Mouse (Mus musculus): ENCODE measurements around the gene Astl. TPM values are rescaled to one million over a fixed set of nuclear protein-coding genes. Genes with fewer than 3 reads are reported as not detected.
A peak's percentile ranks its signal among the peaks of the same experiment; 100 is the strongest.
"Not testable (repeated sequence)": the region's sequence is repeated elsewhere in the genome, so short reads cannot be mapped to it uniquely, and the experiment has no call there.

Astl gene
- not detected in 2 replicates for polyA plus RNA-seq (2015; fragmentation: Nextera tagmentation; extraction: Ambion mirVana)

GRCm38 (mm10) chr2:127338416-127338815 is at the start of gene Astl:
Astl (plus strand) TSS chr2:127338639.
- peak within 1 kb of the TSS; percentile 85 for H3K4me2 ChIP-seq
- H3K27me3 ChIP-seq = peaks cover 57% of the 10 kb centered on the region

GRCm38 (mm10) chr2:127292250-127292649 is 46.2 kb upstream of the Astl start:
- no peak overlapping the region for H3K27ac ChIP-seq (replicated peaks)
- peaks cover 84% of the 10 kb centered on the region for H3K36me3 ChIP-seq
- no peak overlapping the region for H3K4me3 ChIP-seq
- WGBS = 89% methylated on average over 4 of the region's 4 CpGs
- H3K4me1 ChIP-seq (replicated peaks) = no peaks in the 10 kb centered on the region
- no peaks in the 10 kb centered on the region for H3K9me3 ChIP-seq
- H3K4me2 ChIP-seq = no peak overlapping the region
- H3K9ac ChIP-seq = no peak overlapping the region
- no peak for ATAC-seq (ENCODE audit: low read depth)
- no peaks in the 10 kb centered on the region for H3K27me3 ChIP-seq

More at GRCm38 (mm10) chr2:127338416-127338815, at the start of gene Astl:
- H3K27ac ChIP-seq (replicated peaks) = no peak within 1 kb of the TSS
- WGBS = 91% methylated on average over 4 of the region's 4 CpGs
- no peak within 1 kb of the TSS for H3K9ac ChIP-seq
- peak within 1 kb of the TSS; percentile 54 for H3K4me3 ChIP-seq
- no peak for ATAC-seq (ENCODE audit: low read depth)
- no peaks in the 10 kb centered on the region for H3K9me3 ChIP-seq
- H3K36me3 ChIP-seq = no peaks in the 10 kb centered on the region
- H3K4me1 ChIP-seq (replicated peaks) = peaks cover 12% of the 10 kb centered on the region

- no peak overlapping the region for H3K4me2 ChIP-seq
- H3K9me3 ChIP-seq = no peaks in the 10 kb centered on the region
- no peak overlapping the region for H3K4me3 ChIP-seq
- H3K36me3 ChIP-seq = peaks cover 94% of the 10 kb centered on the region
- H3K27ac ChIP-seq (replicated peaks) = no peak overlapping the region
- ATAC-seq (ENCODE audit: low read depth) = no peak
- H3K4me1 ChIP-seq (replicated peaks) = no peaks in the 10 kb centered on the region
- no peaks in the 10 kb centered on the region for H3K27me3 ChIP-seq
- 92% methylated on average over 7 of the region's 7 CpGs for WGBS
- H3K9ac ChIP-seq = no peak overlapping the region
Observed at GRCm38 (mm10) chr2:127297001-127297805, 41.2 kb upstream of the Astl start.

GRCm38 (mm10) chr2:127298056-127298455 is 40.4 kb upstream of the Astl start:
- Histone ChIP-seq H3K36me3 (peaks cover 87% of the 10 kb centered on the region), H3K4me3 (no peak overlapping the region), H3K9ac (no peak overlapping the region), H3K4me2 (no peak overlapping the region), H3K27me3 (no peaks in the 10 kb centered on the region), H3K4me1 (replicated peaks) (no peaks in the 10 kb centered on the region), H3K9me3 (no peaks in the 10 kb centered on the region), H3K27ac (replicated peaks) (no peak overlapping the region)
- 98% methylated on average over 1 of the region's 1 CpGs for WGBS
- no peak for ATAC-seq (ENCODE audit: low read depth)

- Histone ChIP-seq H3K27me3 (no peaks in the 10 kb centered on the region), H3K4me2 (no peak overlapping the region), H3K4me3 (no peak overlapping the region), H3K36me3 (peaks cover 65% of the 10 kb centered on the region), H3K9me3 (no peaks in the 10 kb centered on the region), H3K4me1 (replicated peaks) (no peaks in the 10 kb centered on the region), H3K9ac (no peak overlapping the region), H3K27ac (replicated peaks) (no peak overlapping the region)
- WGBS = 88% methylated on average over 3 of the region's 3 CpGs
- ATAC-seq (ENCODE audit: low read depth) = no peak
Observed at GRCm38 (mm10) chr2:127300701-127301100, 37.7 kb upstream of the Astl start.

- ATAC-seq (ENCODE audit: low read depth) = no peak
- no peaks in the 10 kb centered on the region for H3K9me3 ChIP-seq
- no peak overlapping the region for H3K4me3 ChIP-seq
- H3K4me2 ChIP-seq = no peak overlapping the region
- H3K27me3 ChIP-seq = no peaks in the 10 kb centered on the region
- H3K36me3 ChIP-seq = peaks cover 53% of the 10 kb centered on the region
- H3K27ac ChIP-seq (replicated peaks) = no peak overlapping the region
- 93% methylated on average over 3 of the region's 3 CpGs for WGBS
- H3K9ac ChIP-seq = no peak overlapping the region
- no peaks in the 10 kb centered on the region for H3K4me1 ChIP-seq (replicated peaks)
Observed at GRCm38 (mm10) chr2:127301883-127302282, 36.6 kb upstream of the Astl start.

GRCm38 (mm10) chr2:127304192-127304591 is 34.2 kb upstream of the Astl start:
- H3K27me3 ChIP-seq; H3K27ac ChIP-seq (replicated peaks); H3K4me1 ChIP-seq (replicated peaks); H3K9me3 ChIP-seq; H3K4me3 ChIP-seq; H3K9ac ChIP-seq; H3K4me2 ChIP-seq; ATAC-seq (ENCODE audit: low read depth): not testable (repeated sequence)
- whole genome bisulfite sequencing = 93% methylated on average over 4 of the region's 4 CpGs
- peaks cover 30% of the 10 kb centered on the region for H3K36me3 ChIP-seq

GRCm38 (mm10) chr2:127304609-127305210 is 33.7 kb upstream of the Astl start:
- 88% methylated on average over 3 of the region's 3 CpGs for WGBS
- no peaks in the 10 kb centered on the region for H3K4me1 ChIP-seq (replicated peaks)
- no peak overlapping the region for H3K4me3 ChIP-seq
- H3K9ac ChIP-seq = no peak overlapping the region
- no peak overlapping the region for H3K4me2 ChIP-seq
- H3K27me3 ChIP-seq = no peaks in the 10 kb centered on the region
- no peaks in the 10 kb centered on the region for H3K9me3 ChIP-seq
- H3K27ac ChIP-seq (replicated peaks) = no peak overlapping the region
- peaks cover 25% of the 10 kb centered on the region for H3K36me3 ChIP-seq
- no peak for ATAC-seq (ENCODE audit: low read depth)

- no peak overlapping the region for H3K27ac ChIP-seq (replicated peaks)
- no peaks in the 10 kb centered on the region for H3K9me3 ChIP-seq
- H3K36me3 ChIP-seq = peaks cover 11% of the 10 kb centered on the region
- no peak overlapping the region for H3K4me3 ChIP-seq
- ATAC-seq (ENCODE audit: low read depth) = no peak
- no peak overlapping the region for H3K9ac ChIP-seq
- H3K4me2 ChIP-seq = no peak overlapping the region
- H3K4me1 ChIP-seq (replicated peaks) = no peaks in the 10 kb centered on the region
- no peaks in the 10 kb centered on the region for H3K27me3 ChIP-seq
Observed at GRCm38 (mm10) chr2:127306123-127306522, 32.3 kb upstream of the Astl start.

- ATAC-seq (ENCODE audit: low read depth) = no peak
- H3K9me3 ChIP-seq = no peaks in the 10 kb centered on the region
- no peaks in the 10 kb centered on the region for H3K27me3 ChIP-seq
- H3K36me3 ChIP-seq = peaks cover 1% of the 10 kb centered on the region; the same call in 1 of the 2 replicates
- 50% methylated on average over 3 of the region's 3 CpGs for WGBS
- no peak overlapping the region for H3K27ac ChIP-seq (replicated peaks)
- H3K4me3 ChIP-seq = no peak overlapping the region
- no peak overlapping the region for H3K9ac ChIP-seq
- no peaks in the 10 kb centered on the region for H3K4me1 ChIP-seq (replicated peaks)
- no peak overlapping the region for H3K4me2 ChIP-seq
Observed at GRCm38 (mm10) chr2:127307179-127307578, 31.3 kb upstream of the Astl start.

- Histone ChIP-seq H3K9ac (no peak overlapping the region), H3K27ac (replicated peaks) (no peak overlapping the region), H3K4me1 (replicated peaks) (no peaks in the 10 kb centered on the region), H3K27me3 (no peaks in the 10 kb centered on the region), H3K4me3 (no peak overlapping the region), H3K4me2 (no peak overlapping the region), H3K36me3 (no peaks in the 10 kb centered on the region), H3K9me3 (no peaks in the 10 kb centered on the region)
- ATAC-seq (ENCODE audit: low read depth) = no peak
- WGBS = 93% methylated on average over 2 of the region's 2 CpGs
Observed at GRCm38 (mm10) chr2:127308660-127309059, 29.8 kb upstream of the Astl start.

GRCm38 (mm10) chr2:127310246-127310645 is 28.2 kb upstream of the Astl start:
- no peaks in the 10 kb centered on the region for H3K4me1 ChIP-seq (replicated peaks)
- no peak overlapping the region for H3K9ac ChIP-seq
- H3K27me3 ChIP-seq = no peaks in the 10 kb centered on the region
- H3K4me2 ChIP-seq = no peak overlapping the region
- no peaks in the 10 kb centered on the region for H3K9me3 ChIP-seq
- no peak for ATAC-seq (ENCODE audit: low read depth)
- H3K27ac ChIP-seq (replicated peaks) = no peak overlapping the region
- WGBS = 67% methylated on average over 2 of the region's 2 CpGs
- no peak overlapping the region for H3K4me3 ChIP-seq
- no peaks in the 10 kb centered on the region for H3K36me3 ChIP-seq

All from neural tube, embryonic 13.5 days (tissue).